Mouse (Mus musculus): ENCODE results near the gene Mvd.

DNA sequence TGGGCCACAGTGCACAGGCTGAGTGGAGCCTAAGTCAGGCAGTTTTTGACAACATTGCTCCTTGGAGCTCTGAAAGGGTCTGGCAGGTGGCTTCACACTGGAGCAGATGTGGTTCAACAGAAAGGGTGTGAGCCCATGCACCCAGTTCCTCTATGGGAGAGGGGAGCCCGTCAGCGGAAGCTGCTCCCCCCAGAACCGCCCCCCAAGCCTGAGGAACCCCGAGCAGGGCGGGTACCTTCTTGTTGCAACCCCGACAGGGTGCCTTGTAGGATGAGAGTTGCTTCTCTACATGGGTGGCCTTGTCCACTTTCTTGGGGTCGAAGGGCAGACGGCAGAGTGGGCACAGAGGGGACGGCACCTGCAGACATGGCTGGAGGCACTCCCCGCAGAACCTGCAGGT lies 26.7 kb upstream of the Mvd start:
- TF ChIP-seq CTCF (IDR thresholded peaks at IDR 0.05; ENCODE audit: low read depth, low read length) (no peak), POLR2A (IDR thresholded peaks at IDR 0.05; ENCODE audit: insufficient read depth, low read length) (no peak)
